Mouse (Mus musculus): Measurements from ENCODE around the gene Tpst1. TPM values are rescaled to one million over a fixed set of nuclear protein-coding genes. Genes with fewer than 3 reads are reported as not detected.

Tpst1 gene
- polyA plus RNA-seq, 1 experiment from 2014 or later: 59.5 TPM

DNA sequence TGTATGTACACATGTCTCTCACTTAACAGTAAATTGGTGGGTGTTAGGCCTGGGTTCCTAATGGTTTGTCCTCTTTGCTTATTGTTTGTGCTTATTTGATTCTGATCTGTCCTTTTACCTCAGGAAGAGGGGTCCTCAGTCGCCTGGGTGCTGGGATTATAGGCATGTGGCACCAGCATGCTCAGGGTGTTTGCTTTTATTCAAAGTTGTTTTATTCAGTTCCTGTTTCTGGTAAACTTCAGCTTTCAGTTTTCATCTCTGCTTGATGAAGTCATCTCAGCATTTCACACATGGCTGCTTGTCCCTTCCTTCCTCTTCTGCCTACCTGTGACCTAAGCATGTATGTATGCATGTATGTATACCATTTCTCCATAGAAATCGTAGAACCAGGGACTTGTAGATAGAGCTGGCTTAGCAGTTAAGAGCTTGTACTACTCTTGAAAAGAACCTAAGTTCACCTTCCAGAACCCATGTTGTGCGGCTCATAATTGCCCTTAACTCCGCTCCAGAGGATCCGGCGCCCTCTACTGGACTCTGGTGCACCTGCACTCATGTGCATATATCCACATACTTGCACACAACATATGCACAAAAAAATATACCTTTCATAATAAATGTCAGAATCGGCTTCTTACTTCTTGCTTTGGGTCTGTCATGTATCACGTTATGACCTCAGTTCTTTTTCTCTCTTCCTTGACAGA is 8.2 kb downstream of the Tpst1 start:
- ATAC-seq: no peak
- Histone ChIP-seq H3K27me3 (replicated peaks; ENCODE audit: control insufficient read depth, insufficient read depth, low read length) (no peaks in the 10 kb centered on the region), H3K4me3 (replicated peaks; ENCODE audit: low read length) (no peak overlapping the region), H3K27ac (ENCODE audit: low read length) (no peak overlapping the region), H3K9me3 (ENCODE audit: control insufficient read depth, low read length) (no peaks in the 10 kb centered on the region), H3K9ac (replicated peaks; ENCODE audit: low read depth, low read length) (no peak overlapping the region), H3K36me3 (ENCODE audit: control insufficient read depth, insufficient read depth) (no peaks in the 10 kb centered on the region; the same call in 1 of the 2 replicates), H3K4me2 (ENCODE audit: low read length) (no peak overlapping the region), H3K4me1 (replicated peaks; ENCODE audit: control insufficient read depth, insufficient read depth, low read length) (peaks cover 10% of the 10 kb centered on the region)
- WGBS: 94% methylated on average over 8 of the region's 8 CpGs

DNA sequence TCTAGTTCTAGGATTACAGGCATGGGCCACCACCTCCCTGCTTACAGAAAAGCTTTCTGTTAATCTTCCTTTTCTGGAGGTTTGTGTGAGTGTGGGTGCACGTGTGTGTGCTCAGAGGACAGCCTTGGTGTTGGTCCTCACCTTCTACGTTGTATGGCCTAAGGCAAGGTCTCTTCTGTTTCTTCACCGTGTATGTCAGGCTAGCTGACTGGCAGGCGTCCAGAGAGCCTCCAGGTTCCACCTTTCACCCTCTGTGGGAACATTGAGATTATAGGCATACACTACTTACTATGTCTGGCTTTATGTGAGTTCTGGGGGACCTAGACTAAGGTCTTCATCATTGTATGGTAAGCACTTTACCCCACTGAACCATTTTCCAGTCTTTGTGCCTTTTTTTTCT is 9.3 kb downstream of the Tpst1 start:
- no peak overlapping the region for H3K9ac ChIP-seq (replicated peaks; ENCODE audit: low read depth, low read length)
- H3K27ac ChIP-seq (ENCODE audit: low read length): no peak overlapping the region
- no peaks in the 10 kb centered on the region for H3K27me3 ChIP-seq (replicated peaks; ENCODE audit: control insufficient read depth, insufficient read depth, low read length)
- 78% methylated on average over 4 of the region's 4 CpGs for WGBS
- no peaks in the 10 kb centered on the region; the same call in 1 of the 2 replicates for H3K36me3 ChIP-seq (ENCODE audit: control insufficient read depth, insufficient read depth)
- no peak for ATAC-seq
- H3K4me3 ChIP-seq (replicated peaks; ENCODE audit: low read length): no peak overlapping the region
- peaks cover 10% of the 10 kb centered on the region for H3K4me1 ChIP-seq (replicated peaks; ENCODE audit: control insufficient read depth, insufficient read depth, low read length)
- H3K9me3 ChIP-seq (ENCODE audit: control insufficient read depth, low read length): no peaks in the 10 kb centered on the region
- H3K4me2 ChIP-seq (ENCODE audit: low read length): no peak overlapping the region

- Histone ChIP-seq H3K4me1 (replicated peaks; ENCODE audit: control insufficient read depth, insufficient read depth, low read length) (peaks cover 6% of the 10 kb centered on the region; the same call in 1 of the 2 replicates), H3K27me3 (replicated peaks; ENCODE audit: control insufficient read depth, insufficient read depth, low read length) (no peaks in the 10 kb centered on the region), H3K36me3 (ENCODE audit: control insufficient read depth, insufficient read depth) (no peaks in the 10 kb centered on the region; the same call in 1 of the 2 replicates), H3K4me2 (ENCODE audit: low read length) (no peak overlapping the region), H3K4me3 (replicated peaks; ENCODE audit: low read length) (no peak overlapping the region), H3K27ac (ENCODE audit: low read length) (no peak overlapping the region), H3K9ac (replicated peaks; ENCODE audit: low read depth, low read length) (no peak overlapping the region), H3K9me3 (ENCODE audit: control insufficient read depth, low read length) (no peaks in the 10 kb centered on the region)
- 87% methylated on average over 3 of the region's 3 CpGs for WGBS
- ATAC-seq: no peak
Measured at GRCm38 (mm10) chr5:130084271-130084670, 11.1 kb downstream of the Tpst1 start.

GRCm38 (mm10) chr5:130088008-130088407 is 14.9 kb downstream of the Tpst1 start:
- no peaks in the 10 kb centered on the region for H3K4me1 ChIP-seq (replicated peaks; ENCODE audit: control insufficient read depth, insufficient read depth, low read length)
- no peak overlapping the region for H3K9ac ChIP-seq (replicated peaks; ENCODE audit: low read depth, low read length)
- H3K36me3 ChIP-seq (ENCODE audit: control insufficient read depth, insufficient read depth): 0 out of 2 replicates have a peak, but pooled peaks cover 2% of the 10 kb centered on the region
- no peak overlapping the region for H3K4me2 ChIP-seq (ENCODE audit: low read length)
- WGBS: 91% methylated on average over 7 of the region's 7 CpGs
- H3K9me3 ChIP-seq (ENCODE audit: control insufficient read depth, low read length): no peaks in the 10 kb centered on the region
- H3K27me3 ChIP-seq (replicated peaks; ENCODE audit: control insufficient read depth, insufficient read depth, low read length): no peaks in the 10 kb centered on the region
- no peak overlapping the region for H3K27ac ChIP-seq (ENCODE audit: low read length)
- H3K4me3 ChIP-seq (replicated peaks; ENCODE audit: low read length): no peak overlapping the region
- no peak for ATAC-seq

DNA sequence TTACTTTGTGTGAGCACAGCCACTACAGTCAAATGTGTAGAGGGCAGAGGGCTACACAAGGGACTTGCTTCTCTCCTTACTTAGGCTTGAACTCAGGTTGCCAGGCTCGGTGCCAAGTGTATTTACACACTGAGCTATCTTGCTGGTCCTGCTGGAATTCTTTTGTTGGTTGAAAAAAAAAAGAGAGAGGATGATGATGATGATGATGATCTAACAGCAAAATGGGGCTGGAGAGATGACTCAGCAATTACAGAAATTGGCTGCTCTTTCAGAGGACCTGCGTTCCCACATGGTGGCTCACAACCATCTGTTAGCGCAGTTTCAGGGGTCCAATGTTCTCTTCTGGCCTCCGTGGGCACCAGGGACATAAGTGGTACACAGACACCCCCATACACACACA is 15.5 kb downstream of the Tpst1 start:
- WGBS: 88% methylated on average over 4 of the region's 4 CpGs
- Histone ChIP-seq H3K9ac (replicated peaks; ENCODE audit: low read depth, low read length) (no peak overlapping the region), H3K27me3 (replicated peaks; ENCODE audit: control insufficient read depth, insufficient read depth, low read length) (no peaks in the 10 kb centered on the region), H3K4me2 (ENCODE audit: low read length) (no peak overlapping the region), H3K4me1 (replicated peaks; ENCODE audit: control insufficient read depth, insufficient read depth, low read length) (no peaks in the 10 kb centered on the region), H3K27ac (ENCODE audit: low read length) (no peak overlapping the region), H3K36me3 (ENCODE audit: control insufficient read depth, insufficient read depth) (0 out of 2 replicates have a peak, but pooled peaks cover 2% of the 10 kb centered on the region), H3K9me3 (ENCODE audit: control insufficient read depth, low read length) (no peaks in the 10 kb centered on the region), H3K4me3 (replicated peaks; ENCODE audit: low read length) (no peak overlapping the region)
- no peak for ATAC-seq

DNA sequence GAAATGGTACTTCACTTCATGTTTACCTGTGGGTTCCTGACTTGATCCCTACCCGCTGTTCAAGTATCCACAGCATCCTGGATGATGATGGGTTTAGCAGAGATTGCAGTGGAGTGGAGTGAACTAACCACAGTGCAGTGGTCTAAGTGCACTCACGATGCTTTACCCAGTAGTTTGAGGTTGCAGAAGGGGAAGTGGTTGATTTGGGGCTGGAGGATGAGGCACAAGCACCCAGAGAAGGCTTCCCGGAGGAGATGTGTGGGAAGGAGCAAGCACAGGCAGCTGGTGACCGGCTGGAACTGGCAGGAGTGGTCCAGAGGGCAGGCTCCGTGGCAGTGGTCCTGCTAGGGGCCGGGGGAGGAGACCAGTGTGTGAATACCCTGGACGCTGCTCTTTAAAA is 16.1 kb downstream of the Tpst1 start:
- no peak for ATAC-seq
- 0 out of 2 replicates have a peak, but pooled peaks cover 2% of the 10 kb centered on the region for H3K36me3 ChIP-seq (ENCODE audit: control insufficient read depth, insufficient read depth)
- WGBS: 96% methylated on average over 7 of the region's 7 CpGs
- H3K9ac ChIP-seq (replicated peaks; ENCODE audit: low read depth, low read length): no peak overlapping the region
- no peaks in the 10 kb centered on the region for H3K9me3 ChIP-seq (ENCODE audit: control insufficient read depth, low read length)
- no peak overlapping the region for H3K4me2 ChIP-seq (ENCODE audit: low read length)
- H3K27me3 ChIP-seq (replicated peaks; ENCODE audit: control insufficient read depth, insufficient read depth, low read length): no peaks in the 10 kb centered on the region
- no peak overlapping the region for H3K4me3 ChIP-seq (replicated peaks; ENCODE audit: low read length)
- H3K27ac ChIP-seq (ENCODE audit: low read length): no peak overlapping the region
- no peaks in the 10 kb centered on the region for H3K4me1 ChIP-seq (replicated peaks; ENCODE audit: control insufficient read depth, insufficient read depth, low read length)

DNA sequence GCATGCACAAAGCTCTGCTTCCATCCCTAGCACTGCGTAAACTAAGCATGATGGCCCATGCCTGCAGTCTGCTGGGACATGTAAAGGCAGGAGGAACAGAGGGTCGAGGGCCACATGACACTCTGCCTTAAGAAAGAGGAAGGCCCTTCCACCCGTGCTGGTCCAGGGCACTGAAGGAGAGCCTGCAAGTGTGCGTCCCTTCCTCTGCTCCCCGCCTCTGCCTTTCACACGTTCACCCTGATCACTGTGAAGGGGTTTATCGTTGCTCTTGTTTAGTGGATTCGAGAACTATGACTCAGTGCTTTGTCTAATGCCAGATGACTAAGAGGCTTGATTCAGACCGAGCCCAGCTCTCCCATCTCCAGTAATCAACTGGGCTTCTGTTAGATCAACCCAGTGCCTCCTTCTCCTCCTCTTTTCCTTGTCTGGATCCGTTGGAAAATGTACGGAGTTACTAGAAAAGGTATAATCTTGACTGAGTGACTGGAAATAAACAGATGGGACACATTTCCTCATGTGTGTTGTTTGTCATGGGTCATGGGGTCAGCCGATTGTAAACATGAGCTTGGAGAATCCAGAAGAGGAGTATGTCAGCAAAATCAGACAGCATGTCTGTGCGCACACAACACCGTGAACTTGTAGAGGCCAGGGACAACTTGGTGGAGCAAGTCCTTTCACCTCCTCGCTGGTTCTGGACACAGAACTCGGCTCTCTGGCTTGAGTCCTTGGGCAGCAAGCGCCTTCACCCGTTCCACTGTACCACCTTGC is 16.7 kb downstream of the Tpst1 start:
- H3K4me3 ChIP-seq (replicated peaks; ENCODE audit: low read length): no peak overlapping the region

DNA sequence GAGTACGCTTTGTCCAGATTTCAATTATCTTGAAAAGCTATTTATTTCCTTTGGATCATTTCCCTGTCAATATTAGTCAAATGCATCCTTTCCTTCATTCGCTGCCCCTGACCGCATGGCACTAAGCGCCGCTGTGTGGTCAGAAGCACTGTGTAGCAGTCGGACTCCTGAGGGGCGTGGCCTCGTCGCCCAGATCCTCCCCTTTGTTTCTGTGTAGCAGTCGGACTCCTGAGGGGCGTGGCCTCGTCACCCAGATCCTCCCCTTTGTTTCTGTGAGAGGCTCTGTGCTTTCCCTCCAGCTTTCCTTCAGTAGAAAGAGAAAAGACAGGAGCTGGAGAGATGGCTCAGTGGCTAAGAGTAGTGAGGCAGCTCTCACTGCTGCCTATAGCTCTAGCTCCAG is 23.6 kb downstream of the Tpst1 start:
- H3K9me3 ChIP-seq (ENCODE audit: control insufficient read depth, low read length): no peaks in the 10 kb centered on the region
- H3K27ac ChIP-seq (ENCODE audit: low read length): no peak overlapping the region
- no peaks in the 10 kb centered on the region for H3K4me1 ChIP-seq (replicated peaks; ENCODE audit: control insufficient read depth, insufficient read depth, low read length)
- H3K4me3 ChIP-seq (replicated peaks; ENCODE audit: low read length): no peak overlapping the region
- ATAC-seq: peak; percentile 50; the same call in 1 of the 2 replicates
- no peaks in the 10 kb centered on the region for H3K27me3 ChIP-seq (replicated peaks; ENCODE audit: control insufficient read depth, insufficient read depth, low read length)
- H3K4me2 ChIP-seq (ENCODE audit: low read length): no peak overlapping the region
- 35% methylated on average over 12 of the region's 12 CpGs for WGBS
- H3K9ac ChIP-seq (replicated peaks; ENCODE audit: low read depth, low read length): no peak overlapping the region
- H3K36me3 ChIP-seq (ENCODE audit: control insufficient read depth, insufficient read depth): 0 out of 2 replicates have a peak, but pooled peaks cover 4% of the 10 kb centered on the region

More for the DNA sequence above, 16.7 kb downstream of the Tpst1 start:
- ATAC-seq: no peak
- Histone ChIP-seq H3K36me3 (ENCODE audit: control insufficient read depth, insufficient read depth) (0 out of 2 replicates have a peak, but pooled peaks cover 2% of the 10 kb centered on the region), H3K27me3 (replicated peaks; ENCODE audit: control insufficient read depth, insufficient read depth, low read length) (no peaks in the 10 kb centered on the region), H3K9me3 (ENCODE audit: control insufficient read depth, low read length) (no peaks in the 10 kb centered on the region), H3K4me2 (ENCODE audit: low read length) (no peak overlapping the region), H3K4me1 (replicated peaks; ENCODE audit: control insufficient read depth, insufficient read depth, low read length) (no peaks in the 10 kb centered on the region), H3K9ac (replicated peaks; ENCODE audit: low read depth, low read length) (no peak overlapping the region), H3K27ac (ENCODE audit: low read length) (no peak overlapping the region)
- WGBS: 91% methylated on average over 18 of the region's 18 CpGs

- ATAC-seq: no peak
- Histone ChIP-seq H3K4me2 (ENCODE audit: low read length) (no peak overlapping the region), H3K9me3 (ENCODE audit: control insufficient read depth, low read length) (no peaks in the 10 kb centered on the region), H3K4me3 (replicated peaks; ENCODE audit: low read length) (no peak overlapping the region), H3K27ac (ENCODE audit: low read length) (no peak overlapping the region), H3K27me3 (replicated peaks; ENCODE audit: control insufficient read depth, insufficient read depth, low read length) (no peaks in the 10 kb centered on the region), H3K4me1 (replicated peaks; ENCODE audit: control insufficient read depth, insufficient read depth, low read length) (no peaks in the 10 kb centered on the region), H3K36me3 (ENCODE audit: control insufficient read depth, insufficient read depth) (peaks cover 6% of the 10 kb centered on the region; the same call in 1 of the 2 replicates), H3K9ac (replicated peaks; ENCODE audit: low read depth, low read length) (no peak overlapping the region)
- WGBS: 87% methylated on average over 2 of the region's 2 CpGs
Measured at GRCm38 (mm10) chr5:130097837-130098236, 24.7 kb downstream of the Tpst1 start.

Measured in forebrain, embryonic 16.5 days (tissue).